Mouse (Mus musculus) hindbrain, embryonic 10.5 days (tissue): ENCODE data around the gene Ybx2. TPM values are rescaled to one million over a fixed set of nuclear protein-coding genes. Genes with fewer than 3 reads are reported as not detected.
A peak's percentile ranks its signal among the peaks of the same experiment; 100 is the strongest.

Experiments used
- DNase-seq: peaks from one replicate; pipeline ENCODE4 v3.0.0-alpha.2; 2017; ENCODE audit warnings: low spot score
- H3K27ac ChIP-seq: fragments of 300-500 bp; sonication (generic); 2 replicates; pipeline ENCODE4 v1.5.1; 2016; ENCODE audit warnings: mild to moderate bottlenecking, moderate library complexity
- H3K27me3 ChIP-seq: fragments of 300-500 bp; sonication (generic); 2 replicates; pipeline ENCODE4 v1.6.1; 2016; ENCODE audit warnings: mild to moderate bottlenecking; ENCODE audit not compliant: poor library complexity, insufficient read depth, severe bottlenecking
- H3K36me3 ChIP-seq: fragments of 300-500 bp; sonication (generic); 2 replicates; pipeline ENCODE4 v1.6.1; 2016; ENCODE audit warnings: mild to moderate bottlenecking, moderate library complexity
- H3K4me1 ChIP-seq: fragments of 300-500 bp; sonication (generic); replicated peaks from 2 replicates; pipeline ENCODE4 v1.6.1; 2016; ENCODE audit warnings: mild to moderate bottlenecking
- H3K4me3 ChIP-seq: fragments of 300-500 bp; sonication (generic); 2 replicates; pipeline ENCODE4 v1.5.1; 2016; ENCODE audit warnings: mild to moderate bottlenecking, moderate library complexity
- H3K9me3 ChIP-seq: fragments of 300-500 bp; sonication (generic); 2 replicates; pipeline ENCODE4 v1.6.1; 2016; ENCODE audit warnings: mild to moderate bottlenecking, moderate library complexity
- WGBS: fragments of 180-500 bp; shearing (Covaris S2); methylation state at CpG from one replicate; pipeline ENCODE4 v1.1.7; 2016; 5-methylcytosine and 5-hydroxymethylcytosine counted together
- polyA plus RNA-seq: library from polyadenylated mRNA; unstranded; fragments of >200 nt; fragmentation: Nextera tagmentation; extraction: Ambion mirVana; gene quantifications from 2 replicates; pipeline ENCODE4 v1.2.1, GENCODE M21; 2016

The Ybx2 gene
- polyA plus RNA-seq, 1 experiment from 2014 or later, result 2.9 TPM

DNA sequence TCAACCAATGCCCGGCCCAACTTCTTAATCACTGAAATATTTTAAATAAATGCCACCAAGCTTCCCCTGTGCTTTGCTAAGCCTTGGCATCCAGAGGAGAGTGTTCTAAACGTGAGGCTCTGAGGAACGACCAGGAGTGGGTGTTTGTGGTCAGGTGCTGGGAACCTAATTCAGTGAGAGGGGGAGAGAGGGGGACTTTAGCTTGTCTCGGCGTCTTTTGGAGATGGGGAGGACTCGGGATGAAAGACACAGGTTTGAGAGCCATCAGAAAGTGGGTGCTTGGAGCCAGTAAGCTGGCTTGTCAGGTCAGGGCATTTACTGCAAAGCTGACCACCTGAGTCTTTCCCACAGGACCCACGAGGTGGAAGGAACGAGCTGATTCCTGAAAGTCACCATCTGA, 3.8 kb upstream of the Ybx2 start:
- Histone ChIP-seq H3K27ac (no peak overlapping the region), H3K4me1 (peaks cover 29% of the 10 kb centered on the region), H3K9me3 (no peaks in the 10 kb centered on the region), H3K4me3 (no peak overlapping the region), H3K27me3 (peaks cover 30% of the 10 kb centered on the region), H3K36me3 (no peaks in the 10 kb centered on the region)
- WGBS, result 77% methylated on average over 8 of the region's 8 CpGs
- DNase-seq, result no peak

DNA sequence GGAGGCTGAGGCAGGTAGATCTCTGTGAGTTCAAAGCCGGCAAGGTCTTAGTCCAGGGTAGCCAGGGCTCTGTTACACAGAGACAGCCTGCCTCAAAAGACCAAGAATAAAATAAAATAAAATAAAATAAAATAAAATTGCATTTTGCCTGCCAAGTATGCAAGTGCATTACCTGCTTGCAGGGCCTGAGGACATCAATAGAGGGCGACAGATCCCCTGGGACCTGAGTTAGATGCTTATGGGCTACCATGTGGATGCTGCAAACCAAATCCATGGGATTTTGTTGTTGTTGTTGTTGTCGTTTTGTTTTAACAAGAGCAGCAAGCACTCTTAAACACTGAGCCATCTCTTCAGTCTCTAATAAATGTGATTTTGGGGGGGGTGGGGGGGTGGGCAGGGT, 3.3 kb upstream of the Ybx2 start:
- Histone ChIP-seq H3K27ac (no peak overlapping the region), H3K9me3 (no peaks in the 10 kb centered on the region), H3K36me3 (no peaks in the 10 kb centered on the region), H3K4me1 (peaks cover 33% of the 10 kb centered on the region), H3K27me3 (peaks cover 35% of the 10 kb centered on the region), H3K4me3 (no peak overlapping the region)
- no peak for DNase-seq
- WGBS, result 41% methylated on average over 3 of the region's 3 CpGs

- H3K9me3 ChIP-seq, result no peaks in the 10 kb centered on the region
- peaks cover 39% of the 10 kb centered on the region for H3K4me1 ChIP-seq
- H3K36me3 ChIP-seq, result no peaks in the 10 kb centered on the region
- no peak overlapping the region for H3K27ac ChIP-seq
- H3K27me3 ChIP-seq, result peaks cover 43% of the 10 kb centered on the region
- no peak for DNase-seq
- WGBS, result 76% methylated on average over 4 of the region's 4 CpGs
- H3K4me3 ChIP-seq, result no peak overlapping the region
These were observed 2.5 kb upstream of the Ybx2 start for GRCm38 (mm10) chr11:69933066-69933465.

DNA sequence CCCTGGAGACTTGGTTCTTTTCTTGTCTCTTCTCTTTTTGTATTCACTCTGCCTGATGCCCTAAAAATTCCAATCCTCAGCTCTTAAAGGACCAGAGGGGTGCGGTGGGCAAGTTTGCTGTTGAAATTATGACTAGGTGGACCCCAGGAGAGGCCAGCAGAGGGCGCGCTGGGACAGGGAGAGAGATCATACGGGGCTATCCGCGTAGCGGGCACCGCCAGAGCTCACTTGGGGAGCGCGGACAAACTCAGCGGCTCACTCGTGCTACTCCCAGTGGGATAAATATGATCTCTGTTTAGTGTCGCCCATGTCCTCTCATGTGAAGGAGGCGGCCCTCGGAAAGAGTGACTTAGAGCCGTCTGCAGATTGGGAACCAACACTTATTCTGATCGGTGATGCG, 1.4 kb upstream of the Ybx2 start:
- Histone ChIP-seq H3K9me3 (no peaks in the 10 kb centered on the region), H3K4me1 (peaks cover 41% of the 10 kb centered on the region), H3K27me3 (peaks cover 55% of the 10 kb centered on the region), H3K36me3 (no peaks in the 10 kb centered on the region), H3K4me3 (peak overlapping the region; percentile 66), H3K27ac (no peak overlapping the region)
- 3% methylated on average over 18 of the region's 18 CpGs for WGBS
- peak; percentile 94 for DNase-seq

DNA sequence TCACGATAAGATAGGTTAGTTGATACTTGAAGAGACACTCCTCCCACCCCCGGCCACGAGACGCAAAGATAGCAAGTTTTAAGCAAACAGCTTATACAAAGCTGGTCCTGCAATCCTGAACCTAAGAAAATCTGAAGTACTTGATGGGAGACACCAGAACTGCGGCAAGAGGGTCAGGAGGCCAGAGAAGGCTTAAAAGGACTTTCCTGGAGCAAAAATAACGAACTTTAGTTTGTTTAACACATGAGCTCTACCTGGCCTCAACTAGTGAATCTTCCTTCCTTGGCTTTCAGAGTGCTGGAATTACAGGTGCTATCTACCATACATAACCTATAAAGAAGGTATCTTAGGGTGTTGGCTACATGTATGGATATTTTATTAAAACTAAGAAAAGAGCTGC, 915 bp upstream of the Ybx2 start:
- H3K9me3 ChIP-seq, result no peaks in the 10 kb centered on the region
- no peak for DNase-seq
- H3K36me3 ChIP-seq, result no peaks in the 10 kb centered on the region
- peak overlapping the region; percentile 66 for H3K4me3 ChIP-seq
- H3K27ac ChIP-seq, result no peak overlapping the region
- H3K27me3 ChIP-seq, result peaks cover 60% of the 10 kb centered on the region
- H3K4me1 ChIP-seq, result peaks cover 41% of the 10 kb centered on the region
- 23% methylated on average over 6 of the region's 6 CpGs for WGBS

- Histone ChIP-seq H3K27me3 (peaks cover 65% of the 10 kb centered on the region), H3K36me3 (no peaks in the 10 kb centered on the region), H3K9me3 (no peaks in the 10 kb centered on the region), H3K4me1 (peaks cover 41% of the 10 kb centered on the region), H3K4me3 (peak overlapping the region; percentile 66), H3K27ac (peak overlapping the region; percentile 86)
- 3% methylated on average over 30 of the region's 30 CpGs for WGBS
- peak; percentile 34 for DNase-seq
These were observed 560 bp downstream of the Ybx2 start for GRCm38 (mm10) chr11:69936156-69936555.

DNA sequence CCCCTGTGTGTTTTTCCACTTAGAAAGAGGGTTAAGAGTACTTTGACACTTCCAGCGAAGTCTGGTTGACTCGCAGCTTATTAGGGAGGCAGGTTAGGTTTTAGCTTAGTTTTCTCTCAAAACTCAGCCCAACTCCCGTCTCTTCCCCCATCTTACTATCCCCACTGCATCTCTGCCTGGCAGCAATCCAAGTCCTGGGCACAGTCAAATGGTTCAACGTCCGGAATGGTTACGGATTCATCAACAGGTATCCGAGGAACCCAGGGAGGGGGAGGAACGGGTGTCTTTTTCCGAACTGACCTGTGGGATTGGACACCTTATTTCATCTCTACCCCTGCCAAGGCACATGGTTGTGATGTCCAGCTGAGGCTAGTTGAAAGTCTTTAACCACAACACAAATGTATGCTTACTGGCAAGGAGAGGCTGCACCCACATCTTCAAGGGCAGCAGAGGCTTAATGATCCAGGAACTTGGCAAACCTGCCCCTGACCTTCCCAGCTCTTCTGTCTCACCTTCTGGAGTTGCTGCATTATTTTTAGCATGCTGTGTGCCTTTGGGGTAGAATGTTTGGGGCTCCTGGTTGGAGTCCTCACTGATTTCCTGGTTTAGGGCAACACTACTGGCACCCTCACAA, 1.2 kb downstream of the Ybx2 start:
- Histone ChIP-seq H3K9me3 (no peaks in the 10 kb centered on the region), H3K27ac (no peak overlapping the region), H3K36me3 (peaks cover 4% of the 10 kb centered on the region; the same call in 1 of the 2 replicates), H3K4me1 (peaks cover 41% of the 10 kb centered on the region), H3K27me3 (peaks cover 65% of the 10 kb centered on the region), H3K4me3 (peak overlapping the region; percentile 66)
- 51% methylated on average over 9 of the region's 9 CpGs for WGBS
- DNase-seq, result no peak

- Histone ChIP-seq H3K9me3 (no peaks in the 10 kb centered on the region), H3K27me3 (peaks cover 65% of the 10 kb centered on the region), H3K27ac (no peak overlapping the region), H3K36me3 (peaks cover 6% of the 10 kb centered on the region; the same call in 1 of the 2 replicates), H3K4me3 (peak overlapping the region; percentile 66; the same call in 1 of the 2 replicates), H3K4me1 (peaks cover 41% of the 10 kb centered on the region)
- DNase-seq, result no peak
- WGBS, result 41% methylated on average over 4 of the region's 4 CpGs
These were observed 1.8 kb downstream of the Ybx2 start for GRCm38 (mm10) chr11:69937385-69937784.

GRCm38 (mm10) chr11:69937834-69938233, 2.2 kb downstream of the Ybx2 start:
- no peak for DNase-seq
- peak overlapping the region; percentile 66; the same call in 1 of the 2 replicates for H3K4me3 ChIP-seq
- 66% methylated on average over 5 of the region's 5 CpGs for WGBS
- H3K27me3 ChIP-seq, result peaks cover 66% of the 10 kb centered on the region
- H3K36me3 ChIP-seq, result peaks cover 10% of the 10 kb centered on the region
- no peak overlapping the region for H3K27ac ChIP-seq
- H3K9me3 ChIP-seq, result no peaks in the 10 kb centered on the region
- H3K4me1 ChIP-seq, result peaks cover 41% of the 10 kb centered on the region

GRCm38 (mm10) chr11:69938401-69938979, 2.9 kb downstream of the Ybx2 start:
- 29% methylated on average over 9 of the region's 9 CpGs for WGBS
- H3K4me3 ChIP-seq, result no peak overlapping the region

GRCm38 (mm10) chr11:69939181-69939580, 3.6 kb downstream of the Ybx2 start:
- peaks cover 65% of the 10 kb centered on the region for H3K27me3 ChIP-seq
- H3K27ac ChIP-seq, result no peak overlapping the region
- no peak for DNase-seq
- H3K36me3 ChIP-seq, result peaks cover 23% of the 10 kb centered on the region
- 71% methylated on average over 5 of the region's 5 CpGs for WGBS
- peaks cover 37% of the 10 kb centered on the region for H3K4me1 ChIP-seq
- H3K9me3 ChIP-seq, result no peaks in the 10 kb centered on the region
- no peak overlapping the region for H3K4me3 ChIP-seq

More at GRCm38 (mm10) chr11:69938401-69938979, 2.9 kb downstream of the Ybx2 start:
- DNase-seq, result no peak
- Histone ChIP-seq H3K9me3 (no peaks in the 10 kb centered on the region), H3K27ac (no peak overlapping the region), H3K4me1 (peaks cover 41% of the 10 kb centered on the region), H3K36me3 (peaks cover 17% of the 10 kb centered on the region), H3K27me3 (peaks cover 70% of the 10 kb centered on the region)

GRCm38 (mm10) chr11:69939731-69940130, 4.1 kb downstream of the Ybx2 start:
- H3K27me3 ChIP-seq, result peaks cover 59% of the 10 kb centered on the region
- no peak for DNase-seq
- H3K4me1 ChIP-seq, result peaks cover 32% of the 10 kb centered on the region
- 92% methylated on average over 17 of the region's 17 CpGs for WGBS
- no peak overlapping the region; the same call in 1 of the 2 replicates for H3K4me3 ChIP-seq
- H3K9me3 ChIP-seq, result no peaks in the 10 kb centered on the region
- no peak overlapping the region for H3K27ac ChIP-seq
- peaks cover 28% of the 10 kb centered on the region for H3K36me3 ChIP-seq

DNA sequence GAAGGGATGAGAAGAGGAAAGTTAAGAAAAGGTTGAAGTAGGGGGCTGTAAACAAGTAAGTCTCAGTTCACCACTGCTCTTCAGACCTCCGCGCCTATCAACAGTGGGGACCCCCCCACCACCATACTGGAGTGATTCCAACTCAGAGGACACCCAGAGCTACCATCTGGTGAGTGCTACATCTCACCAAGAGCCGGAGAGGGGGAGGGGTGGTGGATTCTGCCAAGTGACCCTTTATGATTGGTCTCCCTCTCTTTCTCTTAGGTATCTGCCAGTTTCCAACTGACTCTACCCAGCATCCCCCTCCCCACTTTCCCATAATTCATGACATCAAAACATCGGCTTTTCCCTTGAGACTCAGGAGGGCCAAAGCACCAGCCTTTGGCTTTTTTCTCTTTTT, 5.4 kb downstream of the Ybx2 start:
- Histone ChIP-seq H3K36me3 (peaks cover 40% of the 10 kb centered on the region), H3K9me3 (no peaks in the 10 kb centered on the region), H3K4me1 (peaks cover 22% of the 10 kb centered on the region), H3K4me3 (no peak overlapping the region), H3K27me3 (peaks cover 51% of the 10 kb centered on the region), H3K27ac (0 out of 2 replicates have a peak overlapping the region, but pooled peaks have one; percentile 6)
- 82% methylated on average over 4 of the region's 4 CpGs for WGBS
- DNase-seq, result no peak
